Mouse (Mus musculus) cortical plate, adult 2 months (tissue): ENCODE measurements around the gene Krtap2-4. TPM values are rescaled to one million over a fixed set of nuclear protein-coding genes. Genes with fewer than 3 reads are reported as not detected.

ENCODE experiments used
- H3K27ac ChIP-seq: fragments of 200-500 bp; 2 replicates; pipeline ENCODE4 v1.5.1; 2012; ENCODE audit warnings: low read length, control low read depth, inconsistent platforms; ENCODE audit not compliant: insufficient read depth
- H3K4me1 ChIP-seq: fragments of 200-500 bp; 2 replicates; pipeline ENCODE4 v1.6.1; 2011; ENCODE audit warnings: low read length; ENCODE audit not compliant: control insufficient read depth, insufficient read depth
- H3K4me3 ChIP-seq: fragments of 200-500 bp; 2 replicates; pipeline ENCODE4 v1.5.1; 2011; ENCODE audit warnings: mild to moderate bottlenecking, low read length, control low read depth; ENCODE audit not compliant: insufficient read depth
- CTCF ChIP-seq: fragments of 200-500 bp; IDR thresholded peaks from 2 replicates; pipeline ENCODE4 v1.5.1; 2011; ENCODE audit warnings: mild to moderate bottlenecking, control low read depth, low read length; ENCODE audit not compliant: insufficient read depth; ENCODE audit errors: extremely low read depth
- POLR2A ChIP-seq: fragments of 200-500 bp; IDR thresholded peaks from 2 replicates; pipeline ENCODE4 v1.6.1; 2011; ENCODE audit warnings: mild to moderate bottlenecking, low read length, control low read depth; ENCODE audit not compliant: insufficient read depth; ENCODE audit errors: extremely low read depth
- polyA plus RNA-seq: library from polyadenylated mRNA; depleted of rRNA; stranded (reverse); fragments of >200 nt; gene quantifications from 2 replicates; pipeline ENCODE4 v1.2.3, GENCODE M21; 2012; rRNA removed

The Krtap2-4 gene
- polyA plus RNA-seq, 1 experiment, result not detected

- no peaks in the 10 kb centered on the region for H3K4me1 ChIP-seq
- H3K27ac ChIP-seq, result no peak overlapping the region
- TF ChIP-seq POLR2A (no peak), CTCF (no peak)
- no peak overlapping the region for H3K4me3 ChIP-seq
Measured at GRCm38 (mm10) chr11:99585096-99585495, 29.6 kb downstream of the Krtap2-4 start.

- TF ChIP-seq CTCF (no peak), POLR2A (no peak)
- Histone ChIP-seq H3K27ac (no peak within 1 kb of the TSS), H3K4me3 (no peak within 1 kb of the TSS), H3K4me1 (no peaks in the 10 kb centered on the region)
Measured at GRCm38 (mm10) chr11:99583245-99583704, 31.4 kb downstream of the Krtap2-4 start, which contains the start of gene Krtap1-4. Gene Krtap1-4 (minus strand): TSS chr11:99583654.

- TF ChIP-seq CTCF (no peak), POLR2A (no peak)
- H3K4me3 ChIP-seq, result no peak overlapping the region
- no peak overlapping the region for H3K27ac ChIP-seq
- H3K4me1 ChIP-seq, result no peaks in the 10 kb centered on the region
Measured at GRCm38 (mm10) chr11:99581564-99581963, 33.1 kb downstream of the Krtap2-4 start.

- no peaks in the 10 kb centered on the region for H3K4me1 ChIP-seq
- H3K27ac ChIP-seq, result no peak overlapping the region
- H3K4me3 ChIP-seq, result no peak overlapping the region
- TF ChIP-seq POLR2A (no peak), CTCF (no peak)
Measured at GRCm38 (mm10) chr11:99581051-99581450, 33.6 kb downstream of the Krtap2-4 start.

GRCm38 (mm10) chr11:99580636-99581035 lies 34.0 kb downstream of the Krtap2-4 start, which contains the start of gene Krtap1-5:
Gene Krtap1-5 (minus strand): TSS chr11:99581016.
- Histone ChIP-seq H3K27ac (no peak within 1 kb of the TSS), H3K4me3 (no peak within 1 kb of the TSS), H3K4me1 (no peaks in the 10 kb centered on the region)
- TF ChIP-seq CTCF (no peak), POLR2A (no peak)

- H3K27ac ChIP-seq, result no peak overlapping the region
- H3K4me1 ChIP-seq, result no peaks in the 10 kb centered on the region
- no peak overlapping the region for H3K4me3 ChIP-seq
- TF ChIP-seq POLR2A (no peak), CTCF (peak; percentile 62)
Measured at GRCm38 (mm10) chr11:99574106-99574505, 40.5 kb downstream of the Krtap2-4 start.

GRCm38 (mm10) chr11:99573164-99573563 lies 41.5 kb downstream of the Krtap2-4 start:
- Histone ChIP-seq H3K27ac (no peak overlapping the region), H3K4me1 (no peaks in the 10 kb centered on the region), H3K4me3 (no peak overlapping the region)
- TF ChIP-seq POLR2A, result no peak
- no peak for TF ChIP-seq CTCF

GRCm38 (mm10) chr11:99566530-99566929 lies 48.1 kb downstream of the Krtap2-4 start, which contains the start of gene Krtap3-1:
Gene Krtap3-1 (minus strand): TSS chr11:99566630.
- no peak for TF ChIP-seq CTCF
- TF ChIP-seq POLR2A, result no peak
- Histone ChIP-seq H3K4me1 (no peaks in the 10 kb centered on the region), H3K27ac (no peak within 1 kb of the TSS), H3K4me3 (no peak within 1 kb of the TSS)

Other genes starting within 250 kb of the Krtap2-4 start
- gene Krt28, start 239.9 kb downstream of the Krtap2-4 start, polyA plus RNA-seq, result 0.15 and 0.25 TPM in 2 replicates
- gene Krt10, start 225.5 kb downstream of the Krtap2-4 start, polyA plus RNA-seq, result 10.5 and 12.9 TPM in 2 replicates
- gene Krt12, start 192.6 kb downstream of the Krtap2-4 start, polyA plus RNA-seq, result 16.4 and 16.9 TPM in 2 replicates
- gene Krt20, start 176.7 kb downstream of the Krtap2-4 start, polyA plus RNA-seq, result 0.06 and 0.13 TPM in 2 replicates
- gene Krt23, start 121.7 kb downstream of the Krtap2-4 start, polyA plus RNA-seq, result not detected in 2 replicates
- not detected in 2 replicates for gene Krt39, start 93.5 kb downstream of the Krtap2-4 start, polyA plus RNA-seq
- not detected in 2 replicates for gene Krt40, start 71.7 kb downstream of the Krtap2-4 start, polyA plus RNA-seq
- gene Krtap3-3, start 64.0 kb downstream of the Krtap2-4 start, polyA plus RNA-seq, result not detected in 2 replicates
- gene Krtap3-2, start 58.0 kb downstream of the Krtap2-4 start, polyA plus RNA-seq, result not detected in 2 replicates
- not detected in 2 replicates for gene Gm11939, start 55.4 kb downstream of the Krtap2-4 start, polyA plus RNA-seq
- not detected in 2 replicates for gene Krtap3-1, start 48.2 kb downstream of the Krtap2-4 start, polyA plus RNA-seq
- not detected in 2 replicates for gene Krtap1-5, start 33.8 kb downstream of the Krtap2-4 start, polyA plus RNA-seq
- not detected in 2 replicates for gene Krtap1-4, start 31.2 kb downstream of the Krtap2-4 start, polyA plus RNA-seq
- gene Krtap1-3, start 23.5 kb downstream of the Krtap2-4 start, polyA plus RNA-seq, result not detected in 2 replicates
- not detected in 2 replicates for gene Krtap9-3, start 16.7 kb downstream of the Krtap2-4 start, polyA plus RNA-seq
- not detected in 2 replicates for gene Gm11938, start 11.5 kb downstream of the Krtap2-4 start, polyA plus RNA-seq
- gene Gm11937, start 4.7 kb downstream of the Krtap2-4 start, polyA plus RNA-seq, result not detected in 2 replicates
- not detected in 2 replicates for gene Gm11562, start 5.6 kb upstream of the Krtap2-4 start, polyA plus RNA-seq
- gene Krtap4-1, start 13.4 kb upstream of the Krtap2-4 start, polyA plus RNA-seq, result not detected in 2 replicates
- not detected in 2 replicates for gene Krtap4-2, start 20.2 kb upstream of the Krtap2-4 start, polyA plus RNA-seq
- not detected in 2 replicates for gene Krtap4-7, start 29.2 kb upstream of the Krtap2-4 start, polyA plus RNA-seq
- gene Gm11555, start 35.4 kb upstream of the Krtap2-4 start, polyA plus RNA-seq, result not detected in 2 replicates
- gene Gm11563, start 44.1 kb upstream of the Krtap2-4 start, polyA plus RNA-seq, result not detected in 2 replicates
- not detected in 2 replicates for gene Krtap4-6, start 51.1 kb upstream of the Krtap2-4 start, polyA plus RNA-seq
- gene Gm14190, start 75.9 kb upstream of the Krtap2-4 start, polyA plus RNA-seq, result not detected in 2 replicates
- gene Gm14180, start 119.4 kb upstream of the Krtap2-4 start, polyA plus RNA-seq, result not detected in 2 replicates
- not detected in 2 replicates for gene Gm11595, start 158.1 kb upstream of the Krtap2-4 start, polyA plus RNA-seq
- gene Krtap4-8, start 165.9 kb upstream of the Krtap2-4 start, polyA plus RNA-seq, result not detected in 2 replicates
- not detected in 2 replicates for gene Krtap4-9, start 170.4 kb upstream of the Krtap2-4 start, polyA plus RNA-seq
- gene Gm11596, start 178.6 kb upstream of the Krtap2-4 start, polyA plus RNA-seq, result not detected in 2 replicates
- not detected in 2 replicates for gene Gm11569, start 184.1 kb upstream of the Krtap2-4 start, polyA plus RNA-seq
- not detected in 2 replicates for gene Gm11554, start 189.6 kb upstream of the Krtap2-4 start, polyA plus RNA-seq
- gene Krtap4-13, start 195.0 kb upstream of the Krtap2-4 start, polyA plus RNA-seq, result not detected in 2 replicates
- gene Gm11564, start 200.8 kb upstream of the Krtap2-4 start, polyA plus RNA-seq, result not detected in 2 replicates
- gene 2300003K06Rik, start 223.2 kb upstream of the Krtap2-4 start, polyA plus RNA-seq, result not detected in 2 replicates
- not detected in 2 replicates for gene Krtap4-16, start 236.8 kb upstream of the Krtap2-4 start, polyA plus RNA-seq
- not detected in 2 replicates for gene Gm11568, start 243.1 kb upstream of the Krtap2-4 start, polyA plus RNA-seq
- not detected in 2 replicates for gene Gm11559, start 249.6 kb upstream of the Krtap2-4 start, polyA plus RNA-seq